Mouse (Mus musculus) stomach, embryonic 15.5 days (tissue): ENCODE measurements around the gene Fam240b. TPM values are rescaled to one million over a fixed set of nuclear protein-coding genes. Genes with fewer than 3 reads are reported as not detected.
"Not testable (repeated sequence)": the region's sequence is repeated elsewhere in the genome, so short reads cannot be mapped to it uniquely, and the experiment has no call there.

Source experiments
- ATAC-seq: fragments of 200-750 bp; cut with Nextera tagmentation; 2 replicates; pipeline ENCODE4 v1.8.0; 2017; ENCODE audit warnings: low read depth, moderate number of reproducible peaks, moderate TSS enrichment; ENCODE audit not compliant: insufficient read depth, low FRiP score
- H3K27ac ChIP-seq: fragments of 300-500 bp; sonication (generic); 2 replicates; pipeline ENCODE4 v1.5.1; 2015; ENCODE audit warnings: mild to moderate bottlenecking, inconsistent platforms
- H3K27me3 ChIP-seq: fragments of 300-500 bp; sonication (generic); replicated peaks from 2 replicates; pipeline ENCODE4 v1.6.1; 2015; ENCODE audit warnings: inconsistent platforms
- H3K36me3 ChIP-seq: fragments of 300-500 bp; sonication (generic); 2 replicates; pipeline ENCODE4 v1.6.1; 2015; ENCODE audit warnings: inconsistent platforms
- H3K4me1 ChIP-seq: fragments of 300-500 bp; sonication (generic); 2 replicates; pipeline ENCODE4 v1.6.1; 2015; ENCODE audit warnings: inconsistent platforms
- H3K4me2 ChIP-seq: fragments of 300-500 bp; sonication (generic); 2 replicates; pipeline ENCODE4 v1.6.1; 2015; ENCODE audit warnings: mild to moderate bottlenecking, inconsistent platforms
- H3K4me3 ChIP-seq: fragments of 300-500 bp; sonication (generic); replicated peaks from 2 replicates; pipeline ENCODE4 v1.5.1; 2015; ENCODE audit warnings: inconsistent platforms
- H3K9ac ChIP-seq: fragments of 300-500 bp; sonication (generic); 2 replicates; pipeline ENCODE4 v1.6.1; 2015; ENCODE audit warnings: inconsistent platforms
- H3K9me3 ChIP-seq: fragments of 300-500 bp; sonication (generic); 2 replicates; pipeline ENCODE4 v1.6.1; 2016; ENCODE audit warnings: inconsistent platforms
- WGBS: fragments of 180-500 bp; shearing (Covaris S2); methylation state at CpG from one replicate; pipeline ENCODE4 v1.1.7; 2015; 5-methylcytosine and 5-hydroxymethylcytosine counted together
- polyA plus RNA-seq: library from polyadenylated mRNA; unstranded; fragments of >200 nt; fragmentation: Nextera tagmentation; extraction: Ambion mirVana; gene quantifications from 2 replicates; pipeline ENCODE4 v1.2.1, GENCODE M21; 2015

The Fam240b gene
- polyA plus RNA-seq, 1 experiment from 2014 or later: not detected

GRCm38 (mm10) chr13:64465166-64465565 lies 32.4 kb downstream of the Fam240b start:
- WGBS: 77% methylated on average over 9 of the region's 9 CpGs

GRCm38 (mm10) chr13:64462581-64462980 lies 35.0 kb downstream of the Fam240b start:
- ATAC-seq: no peak
- 68% methylated on average over 2 of the region's 2 CpGs for whole genome bisulfite sequencing
- Histone ChIP-seq H3K27ac (no peak overlapping the region), H3K36me3 (no peaks in the 10 kb centered on the region), H3K27me3 (no peaks in the 10 kb centered on the region), H3K9me3 (no peaks in the 10 kb centered on the region), H3K4me2 (no peak overlapping the region), H3K9ac (no peak overlapping the region), H3K4me1 (no peaks in the 10 kb centered on the region), H3K4me3 (no peak overlapping the region)

More at GRCm38 (mm10) chr13:64465166-64465565, 32.4 kb downstream of the Fam240b start:
- Histone ChIP-seq H3K4me1 (no peaks in the 10 kb centered on the region), H3K9me3 (no peaks in the 10 kb centered on the region), H3K4me3 (no peak overlapping the region), H3K27me3 (no peaks in the 10 kb centered on the region), H3K36me3 (no peaks in the 10 kb centered on the region), H3K4me2 (no peak overlapping the region), H3K9ac (no peak overlapping the region), H3K27ac (no peak overlapping the region)
- no peak for ATAC-seq

GRCm38 (mm10) chr13:64458181-64458580 lies 39.4 kb downstream of the Fam240b start:
- H3K9ac ChIP-seq: no peak overlapping the region
- no peaks in the 10 kb centered on the region for H3K9me3 ChIP-seq
- ATAC-seq: no peak
- no peak overlapping the region for H3K4me2 ChIP-seq
- no peaks in the 10 kb centered on the region for H3K27me3 ChIP-seq
- no peaks in the 10 kb centered on the region for H3K36me3 ChIP-seq
- H3K27ac ChIP-seq: no peak overlapping the region
- 89% methylated on average over 14 of the region's 14 CpGs for WGBS
- H3K4me1 ChIP-seq: no peaks in the 10 kb centered on the region
- H3K4me3 ChIP-seq: no peak overlapping the region

GRCm38 (mm10) chr13:64457225-64457978 lies 40.2 kb downstream of the Fam240b start:
- H3K27ac ChIP-seq, H3K27me3 ChIP-seq, H3K4me3 ChIP-seq, H3K4me2 ChIP-seq, H3K36me3 ChIP-seq, H3K9ac ChIP-seq, H3K4me1 ChIP-seq, H3K9me3 ChIP-seq: not testable (repeated sequence)
- 83% methylated on average over 19 of the region's 19 CpGs for WGBS
- ATAC-seq: peak; percentile 88

- no peak for ATAC-seq
- no peak overlapping the region for H3K9ac ChIP-seq
- H3K27me3 ChIP-seq: no peaks in the 10 kb centered on the region
- H3K36me3 ChIP-seq: no peaks in the 10 kb centered on the region
- 68% methylated on average over 7 of the region's 7 CpGs for WGBS
- no peak overlapping the region for H3K27ac ChIP-seq
- no peaks in the 10 kb centered on the region for H3K9me3 ChIP-seq
- no peaks in the 10 kb centered on the region for H3K4me1 ChIP-seq
- H3K4me2 ChIP-seq: no peak overlapping the region
- no peak overlapping the region for H3K4me3 ChIP-seq
Measured at GRCm38 (mm10) chr13:64450001-64450794, 47.4 kb downstream of the Fam240b start.

- H3K4me2 ChIP-seq: no peak overlapping the region
- no peak overlapping the region for H3K4me3 ChIP-seq
- no peaks in the 10 kb centered on the region for H3K9me3 ChIP-seq
- H3K27me3 ChIP-seq: no peaks in the 10 kb centered on the region
- whole genome bisulfite sequencing: 81% methylated on average over 5 of the region's 5 CpGs
- no peak overlapping the region for H3K27ac ChIP-seq
- H3K36me3 ChIP-seq: no peaks in the 10 kb centered on the region
- no peaks in the 10 kb centered on the region for H3K4me1 ChIP-seq
- H3K9ac ChIP-seq: no peak overlapping the region
- no peak for ATAC-seq
Measured at GRCm38 (mm10) chr13:64448729-64449128, 48.9 kb downstream of the Fam240b start.

GRCm38 (mm10) chr13:64447947-64448346 lies 49.6 kb downstream of the Fam240b start:
- no peak for ATAC-seq
- no peak overlapping the region for H3K27ac ChIP-seq
- H3K4me2 ChIP-seq: no peak overlapping the region
- H3K27me3 ChIP-seq: no peaks in the 10 kb centered on the region
- no peak overlapping the region for H3K4me3 ChIP-seq
- no peaks in the 10 kb centered on the region for H3K9me3 ChIP-seq
- 0% methylated on average over 1 of the region's 1 CpGs for WGBS
- no peak overlapping the region for H3K9ac ChIP-seq
- no peaks in the 10 kb centered on the region for H3K36me3 ChIP-seq
- no peaks in the 10 kb centered on the region for H3K4me1 ChIP-seq

- H3K36me3 ChIP-seq: no peaks in the 10 kb centered on the region
- H3K4me2 ChIP-seq: no peak overlapping the region
- ATAC-seq: no peak
- 64% methylated on average over 9 of the region's 9 CpGs for WGBS
- H3K9ac ChIP-seq: no peak overlapping the region
- H3K9me3 ChIP-seq: no peaks in the 10 kb centered on the region
- H3K4me1 ChIP-seq: no peaks in the 10 kb centered on the region
- no peaks in the 10 kb centered on the region for H3K27me3 ChIP-seq
- no peak overlapping the region for H3K4me3 ChIP-seq
- H3K27ac ChIP-seq: no peak overlapping the region
Measured at GRCm38 (mm10) chr13:64445254-64445920, 52.2 kb downstream of the Fam240b start.

- H3K9me3 ChIP-seq: no peaks in the 10 kb centered on the region
- H3K9ac ChIP-seq: no peak overlapping the region
- H3K36me3 ChIP-seq: no peaks in the 10 kb centered on the region
- H3K27me3 ChIP-seq: no peaks in the 10 kb centered on the region
- 61% methylated on average over 4 of the region's 4 CpGs for WGBS
- no peaks in the 10 kb centered on the region for H3K4me1 ChIP-seq
- no peak overlapping the region for H3K27ac ChIP-seq
- peak; percentile 44; the same call in 1 of the 2 replicates for ATAC-seq
- no peak overlapping the region for H3K4me2 ChIP-seq
- no peak overlapping the region for H3K4me3 ChIP-seq
Measured at GRCm38 (mm10) chr13:64443263-64443894, 54.2 kb downstream of the Fam240b start.

- no peak overlapping the region for H3K9ac ChIP-seq
- ATAC-seq: no peak
- no peak overlapping the region for H3K27ac ChIP-seq
- H3K4me2 ChIP-seq: no peak overlapping the region
- 66% methylated on average over 4 of the region's 4 CpGs for WGBS
- no peak overlapping the region for H3K4me3 ChIP-seq
- H3K27me3 ChIP-seq: no peaks in the 10 kb centered on the region
- no peaks in the 10 kb centered on the region for H3K4me1 ChIP-seq
- 0 out of 2 replicates have a peak, but pooled peaks cover 4% of the 10 kb centered on the region for H3K36me3 ChIP-seq
- H3K9me3 ChIP-seq: no peaks in the 10 kb centered on the region
Measured at GRCm38 (mm10) chr13:64440592-64440991, 57.0 kb downstream of the Fam240b start.

GRCm38 (mm10) chr13:64439471-64439870 lies 58.1 kb downstream of the Fam240b start:
- H3K36me3 ChIP-seq: 0 out of 2 replicates have a peak, but pooled peaks cover 4% of the 10 kb centered on the region
- H3K9me3 ChIP-seq: no peaks in the 10 kb centered on the region
- no peak overlapping the region for H3K9ac ChIP-seq
- H3K4me2 ChIP-seq: no peak overlapping the region
- H3K4me3 ChIP-seq: no peak overlapping the region
- H3K4me1 ChIP-seq: no peaks in the 10 kb centered on the region
- H3K27ac ChIP-seq: no peak overlapping the region
- WGBS: 70% methylated on average over 5 of the region's 5 CpGs
- ATAC-seq: no peak
- no peaks in the 10 kb centered on the region for H3K27me3 ChIP-seq
